Mouse (Mus musculus): ENCODE data around the gene Bend4.

Gene Bend4

DNA sequence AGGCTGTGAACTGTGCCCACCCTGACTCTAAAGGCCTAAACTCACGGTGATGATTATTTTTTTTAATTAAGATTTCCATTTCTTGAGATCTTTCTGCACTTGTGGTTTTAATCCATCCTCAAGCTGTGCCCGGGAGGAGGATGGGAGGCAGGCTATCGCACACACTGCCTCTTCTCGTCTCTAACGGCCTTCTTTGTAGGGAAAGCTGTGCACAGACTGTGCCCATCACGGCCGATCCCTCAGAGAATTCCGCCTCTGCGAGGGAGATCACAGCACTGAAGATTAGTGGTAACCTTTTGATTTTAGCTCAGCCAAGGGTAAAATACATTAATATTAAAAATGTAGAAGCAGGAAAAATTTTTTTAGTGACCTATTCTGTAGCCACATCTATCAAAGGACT is 4.8 kb downstream of the Bend4 start:
- DNase-seq (ENCODE audit: extremely low spot score, low read depth, low spot score) = no peak

DNA sequence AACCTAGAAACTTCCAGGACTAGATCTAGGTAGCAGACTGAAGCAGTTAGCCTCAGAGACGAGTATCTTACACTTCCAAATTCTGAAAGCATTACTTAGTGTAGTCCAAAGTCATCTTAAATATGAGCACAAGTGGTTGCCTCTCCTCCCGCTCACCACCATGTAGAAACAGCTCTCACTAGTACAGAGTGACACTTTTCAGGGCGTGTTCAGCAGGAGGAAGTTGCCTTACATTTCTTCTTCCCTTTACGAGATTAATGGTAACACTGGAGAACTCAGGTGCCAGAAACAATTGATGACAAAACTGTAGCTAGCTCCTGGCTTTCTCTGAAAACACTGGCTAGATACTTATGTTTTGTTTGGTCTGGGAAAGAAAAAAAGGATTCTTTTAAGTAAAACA is 8.7 kb downstream of the Bend4 start:
- no peak for DNase-seq (ENCODE audit: extremely low spot score, low read depth, low spot score)

DNA sequence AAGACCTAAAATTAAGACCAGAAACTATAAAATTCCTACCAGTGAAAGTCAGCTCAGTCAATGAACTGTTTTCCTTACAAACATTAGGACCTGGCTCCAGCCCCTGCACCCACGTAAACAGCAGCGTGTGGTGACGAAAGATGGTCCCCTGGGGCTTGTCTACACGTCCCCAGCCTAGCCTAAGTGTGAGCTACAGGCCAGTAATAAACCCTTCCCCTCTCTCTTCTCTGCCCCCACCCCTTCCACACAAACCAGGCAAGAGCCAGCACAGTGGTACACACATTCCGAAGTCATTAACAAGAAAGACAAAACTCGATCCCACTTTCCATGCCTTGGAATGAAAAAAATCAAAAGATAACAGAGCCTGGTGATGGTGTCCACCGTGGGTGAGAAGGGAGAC is 16.6 kb downstream of the Bend4 start:
- no peak for DNase-seq (ENCODE audit: extremely low spot score, low read depth, low spot score)

DNA sequence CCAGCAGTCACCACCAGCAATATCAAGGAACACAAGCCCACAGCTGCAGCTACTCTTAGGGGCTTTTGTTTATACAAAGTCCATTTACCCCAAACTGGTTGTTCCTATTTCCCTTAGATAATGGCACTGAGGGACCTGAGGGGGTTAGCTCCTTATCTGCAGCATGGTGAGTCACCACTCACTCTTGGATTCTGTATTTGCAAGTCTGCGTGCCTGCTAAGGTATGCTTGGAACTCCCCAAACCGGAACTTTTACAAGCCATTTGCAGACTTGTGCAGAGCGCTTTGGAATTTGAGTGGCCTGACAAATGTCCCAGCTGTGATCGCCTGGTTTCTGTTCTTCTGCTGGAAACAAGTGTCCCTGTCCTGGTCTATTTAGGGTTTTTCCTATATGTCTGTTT is 17.7 kb downstream of the Bend4 start:
- no peak for DNase-seq (ENCODE audit: extremely low spot score, low read depth, low spot score)

DNA sequence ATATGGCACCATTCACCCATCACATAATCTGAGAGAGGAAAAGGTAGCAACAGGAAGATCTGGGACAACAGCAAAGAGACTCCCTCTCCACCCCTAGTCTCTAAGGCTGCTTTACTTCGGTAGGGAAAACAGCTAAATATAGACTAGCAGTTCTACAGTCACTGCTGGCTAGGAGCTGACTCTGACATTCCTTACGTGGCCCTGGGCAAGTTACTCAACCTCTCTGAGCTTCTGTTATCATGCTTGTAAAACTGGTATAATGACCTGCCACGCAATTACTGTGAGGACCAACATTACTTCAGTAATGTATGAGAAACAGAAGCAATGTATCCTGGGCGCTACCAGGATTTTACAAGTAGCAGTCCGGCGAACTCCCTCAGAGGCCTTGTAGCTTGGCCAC is 19.7 kb downstream of the Bend4 start:
- no peak for DNase-seq (ENCODE audit: extremely low spot score, low read depth, low spot score)

DNA sequence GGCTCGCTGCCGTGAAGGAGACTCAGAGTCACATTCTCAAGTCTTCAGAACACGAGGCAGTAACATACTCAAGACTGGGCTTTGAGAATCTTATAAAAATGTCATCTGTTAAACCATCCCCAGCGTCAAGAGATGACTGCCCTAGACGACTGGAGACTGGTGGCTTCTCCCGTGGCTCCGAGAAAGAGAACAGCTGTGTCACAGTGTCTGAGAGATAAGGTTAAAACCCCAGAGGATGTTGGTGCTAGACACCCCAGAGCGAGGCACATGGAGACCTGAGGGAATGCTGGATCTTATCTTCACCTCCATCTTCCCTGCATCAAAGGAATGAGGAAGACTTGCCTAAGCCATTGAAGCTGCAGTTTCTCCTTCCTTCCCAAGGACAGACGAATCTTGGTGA is 23.2 kb downstream of the Bend4 start:
- no peak for DNase-seq (ENCODE audit: extremely low spot score, low read depth, low spot score)

DNA sequence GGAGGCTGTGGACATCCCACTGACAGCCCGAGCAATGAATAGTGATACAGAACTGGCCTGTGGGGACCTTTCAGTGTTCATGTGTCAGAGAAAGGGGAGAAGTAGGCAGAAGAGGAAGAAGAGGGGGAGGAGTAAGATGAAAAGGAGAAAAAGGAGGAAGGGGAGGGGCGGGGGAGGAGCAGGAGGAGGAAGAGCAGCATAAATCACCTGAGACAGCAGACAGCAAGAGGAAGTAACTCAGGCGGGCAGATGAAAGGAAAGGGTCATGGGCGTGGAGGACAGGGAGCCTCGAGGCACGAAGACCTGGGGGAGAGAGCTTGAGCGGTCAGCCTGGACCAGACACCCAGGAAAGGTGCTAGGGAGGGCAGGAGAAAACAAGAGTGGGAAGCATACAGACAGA is 23.7 kb downstream of the Bend4 start:
- DNase-seq (ENCODE audit: extremely low spot score, low read depth, low spot score) = no peak

DNA sequence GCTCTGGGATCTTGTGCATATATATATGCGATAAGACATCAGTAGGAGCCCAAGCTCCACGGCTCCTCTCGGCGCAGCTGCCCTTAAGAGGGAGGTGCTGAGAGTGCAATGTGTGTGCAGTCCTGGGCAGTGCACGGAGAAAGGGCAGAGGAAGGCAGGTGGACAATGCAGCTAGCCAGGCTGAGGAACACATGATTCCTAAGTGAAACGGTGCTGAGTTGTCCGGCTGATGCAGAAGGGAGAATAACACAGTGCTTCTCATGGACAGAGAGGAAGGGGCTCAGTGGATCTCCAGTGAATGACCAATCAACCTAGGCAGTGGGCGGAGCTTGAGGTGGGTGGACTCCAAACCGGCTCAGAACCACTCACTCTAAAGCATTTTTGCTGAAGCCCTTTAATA is 26.5 kb downstream of the Bend4 start:
- DNase-seq (ENCODE audit: extremely low spot score, low read depth, low spot score) = no peak

DNA sequence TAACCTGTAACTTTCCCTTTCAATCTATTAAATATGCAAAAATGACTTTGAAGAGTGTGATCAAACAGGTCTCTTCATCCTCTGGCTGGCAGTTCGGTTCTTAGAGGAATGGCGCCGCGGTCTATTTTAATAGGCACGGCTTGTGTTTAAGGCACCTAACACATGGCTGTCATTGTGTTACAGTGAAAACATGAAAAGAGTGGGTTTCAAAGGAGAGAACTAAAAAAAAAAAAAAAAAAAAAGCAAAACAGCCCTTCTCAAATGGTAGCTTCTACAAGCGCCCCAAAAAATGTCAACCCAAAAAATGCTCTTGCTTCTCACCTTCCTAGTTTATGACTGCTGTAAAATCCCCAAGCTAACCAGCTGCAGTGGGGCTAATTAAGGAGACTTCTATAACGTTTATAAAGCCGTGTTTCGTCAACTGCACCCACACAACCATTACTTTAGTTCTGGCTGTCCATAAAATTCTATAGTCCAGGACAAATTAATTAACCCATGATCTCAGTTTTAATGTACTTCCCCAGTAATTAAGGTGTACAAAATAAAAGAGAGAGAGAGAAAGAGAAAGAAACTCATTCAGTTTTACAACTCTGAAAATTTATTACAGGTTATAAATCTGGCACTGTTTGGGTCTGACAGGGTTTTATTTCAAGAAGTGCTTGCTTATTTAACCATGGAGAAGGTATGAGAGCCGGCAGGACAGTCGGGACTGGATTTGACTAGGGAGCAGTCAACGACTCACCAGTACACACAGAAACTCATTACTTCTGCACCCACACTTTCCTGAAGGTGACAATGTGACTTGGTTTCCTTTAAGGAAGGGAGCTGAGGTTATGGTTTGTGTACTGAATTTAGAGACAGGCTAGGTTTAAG is 27.3 kb downstream of the Bend4 start:
- peak; percentile 91 for DNase-seq (ENCODE audit: extremely low spot score, low read depth, low spot score)

DNA sequence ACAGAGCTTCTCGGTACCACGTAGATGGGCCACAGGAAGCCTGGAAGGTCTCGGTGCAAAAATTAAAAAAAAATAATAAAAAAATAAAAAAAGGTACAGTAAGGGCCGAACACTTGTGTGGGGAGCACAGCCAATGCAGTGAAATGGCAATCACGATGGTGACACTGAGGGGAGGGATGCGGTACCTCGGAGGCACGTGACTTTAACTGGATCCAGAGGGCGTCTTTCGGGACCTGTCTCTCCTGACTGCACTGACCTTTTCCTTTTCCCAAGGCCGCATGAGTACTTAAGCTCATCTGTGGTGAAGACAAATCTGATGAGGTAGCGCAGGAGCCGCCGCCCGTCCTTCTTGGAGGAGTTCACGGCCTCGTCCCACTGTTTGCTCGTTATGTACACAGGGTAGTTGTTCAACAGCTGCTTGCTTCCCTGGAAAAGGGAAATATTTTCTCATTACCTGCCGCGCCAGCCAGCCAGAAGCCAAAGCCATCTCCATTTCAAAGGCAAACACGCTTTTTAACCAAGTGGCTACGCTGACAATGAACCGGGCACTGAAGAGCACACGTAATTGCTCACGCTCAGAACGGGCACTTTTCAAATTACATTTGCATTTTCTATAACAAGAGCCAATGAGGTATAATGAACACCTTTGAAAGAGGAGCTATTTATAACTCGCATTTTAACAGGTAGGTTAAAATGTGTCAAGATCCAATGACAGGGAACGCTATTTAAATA is 28.1 kb downstream of the Bend4 start:
- DNase-seq (ENCODE audit: extremely low spot score, low read depth, low spot score) = no peak

DNA sequence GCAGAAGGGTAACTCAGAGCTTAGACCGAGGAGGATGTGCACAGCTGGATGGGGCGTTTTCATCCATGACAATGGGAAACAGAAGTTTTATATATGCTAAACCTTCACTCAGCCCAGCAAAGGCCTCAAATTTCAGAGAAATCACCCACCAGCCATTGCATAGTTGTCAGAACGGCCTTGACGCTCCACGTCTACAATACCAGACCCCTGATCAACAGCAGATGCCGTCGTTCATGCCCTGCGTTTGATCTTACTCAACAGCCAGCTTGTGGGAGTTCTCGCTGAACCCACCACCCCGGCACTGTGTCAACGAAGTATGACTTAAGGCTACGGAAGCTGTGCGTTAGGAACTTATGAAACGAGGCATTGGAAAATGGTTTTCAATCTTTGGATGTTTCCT is 30.9 kb downstream of the Bend4 start:
- no peak for DNase-seq (ENCODE audit: extremely low spot score, low read depth, low spot score)

DNA sequence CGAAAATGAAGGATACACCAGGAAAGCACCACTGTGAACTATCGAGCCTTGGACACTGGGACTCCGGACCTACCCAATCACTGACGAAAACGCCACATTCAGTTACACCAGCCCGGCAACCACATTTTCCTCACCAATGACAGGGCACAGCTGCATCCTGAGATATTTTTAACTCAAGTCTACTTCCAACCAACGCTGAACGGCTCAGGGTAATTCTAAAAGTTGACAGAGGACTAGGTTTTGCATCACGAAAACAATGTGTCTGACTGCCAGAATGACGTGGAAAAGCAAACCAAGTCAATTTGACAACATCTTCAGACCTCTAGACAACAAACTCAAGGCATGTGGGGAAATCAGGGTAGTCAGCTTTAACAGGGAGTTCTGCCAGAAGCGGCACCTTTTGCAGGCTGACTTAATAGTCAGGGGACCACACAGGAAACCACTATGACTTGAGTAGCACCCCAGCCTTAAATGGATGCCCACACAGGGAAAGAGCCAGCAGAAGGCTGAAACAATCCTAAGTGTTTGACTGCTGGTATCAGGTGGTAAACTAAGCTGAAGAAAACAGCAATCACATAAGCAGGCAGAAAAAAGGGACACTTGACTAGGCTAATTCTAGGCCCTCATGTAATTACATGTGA is 32.8 kb downstream of the Bend4 start:
- DNase-seq (ENCODE audit: extremely low spot score, low read depth, low spot score) = no peak

DNA sequence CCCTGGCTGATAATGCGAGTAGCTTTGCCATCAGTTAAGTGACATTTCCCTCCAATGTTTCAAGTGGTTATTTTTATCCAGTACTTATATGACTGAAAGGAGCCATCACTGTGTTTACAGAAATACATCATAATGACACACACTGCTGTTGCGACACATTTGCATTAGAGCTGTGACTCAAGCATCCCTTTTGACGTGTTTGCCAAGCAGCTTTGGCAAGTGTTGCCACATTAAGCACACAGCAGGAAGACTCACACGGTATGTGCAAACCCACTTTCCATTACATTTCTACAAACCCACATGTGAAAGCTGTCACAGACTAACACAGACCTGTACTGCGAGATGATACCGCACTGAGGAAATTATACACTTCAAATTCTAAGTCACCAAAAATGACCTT is 34.2 kb downstream of the Bend4 start:
- no peak for DNase-seq (ENCODE audit: extremely low spot score, low read depth, low spot score)

DNA sequence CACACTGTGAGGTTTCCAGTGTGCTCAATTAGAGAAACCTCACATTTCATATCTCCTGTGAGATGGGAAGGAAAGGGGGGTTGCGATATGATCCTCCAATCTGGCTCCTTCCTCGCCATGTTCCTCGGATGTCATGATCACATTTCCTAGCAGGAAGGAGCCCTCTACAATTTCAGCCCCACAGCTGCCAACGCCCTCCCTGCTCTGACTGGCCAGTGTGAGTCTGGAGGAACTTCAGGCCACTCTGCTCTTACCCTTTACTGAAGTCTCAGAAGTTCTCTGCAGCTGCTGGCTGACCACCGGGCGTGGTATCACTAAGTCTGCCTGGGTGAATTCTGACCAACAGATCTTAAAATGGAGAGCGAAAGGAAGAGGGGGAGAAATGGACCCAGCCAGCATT is 45.6 kb downstream of the Bend4 start:
- DNase-seq (ENCODE audit: extremely low spot score, low read depth, low spot score) = no peak

DNA sequence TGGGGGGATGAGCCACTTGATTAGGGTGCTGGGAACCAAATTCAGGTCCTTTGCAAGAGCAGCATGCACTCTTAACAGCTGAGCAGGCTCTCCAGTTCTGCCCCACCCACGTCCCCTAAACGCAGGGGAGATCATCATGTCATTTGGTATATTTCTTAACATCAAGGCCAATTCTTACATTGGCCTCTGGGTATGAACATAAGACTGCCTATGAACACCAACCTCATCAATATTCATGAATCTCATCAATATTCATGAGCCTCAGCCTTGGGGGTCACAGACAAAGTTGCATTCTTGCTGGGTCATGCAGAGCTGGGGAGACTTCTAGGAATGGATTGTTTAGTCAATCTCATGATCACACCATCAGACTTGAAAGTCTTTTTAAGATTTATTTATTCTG is 46.4 kb downstream of the Bend4 start:
- DNase-seq (ENCODE audit: extremely low spot score, low read depth, low spot score) = no peak

DNA sequence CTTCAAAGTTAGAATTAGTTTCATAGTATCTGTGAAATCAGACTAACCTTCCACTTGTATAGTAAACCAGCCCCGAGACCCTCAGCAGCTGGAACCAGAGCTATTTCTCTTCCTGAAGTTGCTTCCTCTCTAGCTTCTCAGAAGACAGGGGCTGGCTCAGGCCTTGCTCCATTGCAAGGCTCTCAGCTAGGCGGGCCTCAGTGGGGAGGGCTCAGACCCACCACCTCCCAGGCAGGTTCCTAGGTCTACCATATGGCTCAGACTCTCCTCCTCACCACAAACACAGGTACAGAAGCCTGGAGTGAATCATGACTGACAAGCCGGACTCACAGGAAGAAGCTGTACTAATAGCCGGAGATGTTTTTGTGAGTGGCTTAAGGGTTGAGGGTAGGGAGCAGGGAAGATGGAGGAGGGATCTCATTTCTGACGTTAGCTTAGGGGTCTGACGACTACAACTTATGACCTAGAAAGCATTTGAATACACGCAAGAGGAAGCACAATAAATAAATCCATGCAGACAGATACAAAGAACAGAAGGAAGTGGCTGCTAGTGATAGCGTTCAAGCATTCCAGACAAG is 51.0 kb downstream of the Bend4 start:
- no peak for DNase-seq (ENCODE audit: extremely low spot score, low read depth, low spot score)

DNA sequence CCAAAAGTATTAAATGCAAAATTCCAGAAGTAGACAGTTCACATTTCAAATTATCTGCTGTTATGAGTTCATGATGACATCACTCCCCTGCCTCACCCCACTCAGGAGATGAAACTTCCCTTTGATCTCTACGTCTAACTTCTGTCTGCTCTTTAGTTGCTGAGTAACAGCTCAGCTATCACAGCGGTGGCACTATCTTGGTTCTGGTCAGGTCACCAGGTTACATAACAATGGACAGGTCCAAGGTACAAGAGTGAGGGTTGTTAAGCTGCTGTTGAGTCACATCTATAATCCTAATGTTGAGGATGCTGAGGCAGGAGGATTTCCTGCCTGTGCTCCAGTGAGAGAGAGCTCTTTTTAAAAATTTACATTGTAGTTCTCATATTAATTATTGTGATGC is 65.2 kb downstream of the Bend4 start:
- DNase-seq (ENCODE audit: extremely low spot score, low read depth, low spot score) = no peak

DNA sequence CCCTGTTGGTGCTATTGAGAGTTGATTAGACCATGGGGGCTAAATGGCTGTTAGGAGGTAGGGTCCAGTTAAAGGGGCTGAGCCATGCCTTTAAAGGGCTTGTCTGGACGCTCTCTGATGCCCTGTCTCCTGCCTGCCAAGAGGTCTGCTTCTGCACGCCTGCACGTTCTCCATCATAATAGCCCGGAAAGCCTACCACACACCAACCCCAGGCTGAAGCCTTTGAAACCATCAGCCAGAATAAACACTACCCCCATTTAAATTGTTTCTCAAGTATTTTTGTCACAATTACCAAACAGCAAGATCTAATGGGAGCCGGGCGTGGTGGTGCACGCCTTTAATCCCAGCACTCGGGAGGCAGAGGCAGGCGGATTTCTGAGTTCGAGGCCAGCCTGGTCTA is 65.8 kb downstream of the Bend4 start:
- no peak for DNase-seq (ENCODE audit: extremely low spot score, low read depth, low spot score)

DNA sequence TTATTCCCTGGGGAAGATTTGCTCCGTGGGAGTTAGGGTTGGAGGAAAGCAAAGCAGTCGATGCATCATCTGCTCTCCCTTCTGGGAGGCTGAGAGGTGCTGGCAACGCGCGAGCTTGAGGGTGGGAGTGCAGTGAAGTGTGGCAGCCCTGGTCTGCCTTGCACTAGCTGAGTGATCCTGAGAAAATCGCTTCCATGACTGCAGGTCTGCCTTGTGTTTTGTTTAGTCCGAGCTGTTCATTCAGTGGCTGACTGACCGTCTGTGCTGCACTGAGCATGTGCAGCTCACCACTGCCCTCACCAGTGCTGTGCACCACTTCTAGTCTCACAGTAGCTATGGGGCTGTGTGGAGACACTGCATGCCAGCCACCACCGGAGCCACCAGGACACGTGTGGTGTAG is 79.2 kb downstream of the Bend4 start:
- no peak for DNase-seq (ENCODE audit: extremely low spot score, low read depth, low spot score)

DNA sequence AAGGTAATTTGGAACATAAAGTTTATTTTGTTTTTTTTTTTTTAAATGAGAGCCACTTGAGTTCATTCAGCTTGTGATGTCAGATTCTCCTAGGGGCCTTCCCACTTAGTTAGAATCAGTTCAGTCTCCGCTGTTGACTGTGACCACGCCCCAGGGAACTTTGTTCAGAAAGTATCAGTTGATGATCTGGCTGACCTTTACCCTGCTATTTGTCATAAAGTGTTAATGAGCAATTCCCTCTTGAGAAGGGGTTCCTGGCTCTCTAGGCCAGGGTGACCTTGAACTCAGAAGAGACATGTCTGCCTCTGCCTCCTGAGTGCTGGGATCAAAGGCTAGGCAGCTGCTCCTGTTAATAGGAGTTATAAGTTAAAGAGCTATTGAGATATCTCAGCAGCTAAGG is 81.0 kb downstream of the Bend4 start:
- DNase-seq (ENCODE audit: extremely low spot score, low read depth, low spot score) = no peak
